Mouse (Mus musculus) liver, adult 2 months (tissue): ENCODE measurements around the gene Sipa1l2.

Experiments used
- CTCF ChIP-seq: fragments of 200-500 bp; IDR thresholded peaks from 2 replicates; pipeline ENCODE4 v1.5.1; 2011; ENCODE audit warnings: low read depth, low read length, control low read depth
- POLR2A ChIP-seq: fragments of 200-500 bp; IDR thresholded peaks from 2 replicates; pipeline ENCODE4 v1.6.1; 2011; ENCODE audit warnings: low read length, control low read depth; ENCODE audit not compliant: insufficient read depth; ENCODE audit errors: extremely low read depth

DNA sequence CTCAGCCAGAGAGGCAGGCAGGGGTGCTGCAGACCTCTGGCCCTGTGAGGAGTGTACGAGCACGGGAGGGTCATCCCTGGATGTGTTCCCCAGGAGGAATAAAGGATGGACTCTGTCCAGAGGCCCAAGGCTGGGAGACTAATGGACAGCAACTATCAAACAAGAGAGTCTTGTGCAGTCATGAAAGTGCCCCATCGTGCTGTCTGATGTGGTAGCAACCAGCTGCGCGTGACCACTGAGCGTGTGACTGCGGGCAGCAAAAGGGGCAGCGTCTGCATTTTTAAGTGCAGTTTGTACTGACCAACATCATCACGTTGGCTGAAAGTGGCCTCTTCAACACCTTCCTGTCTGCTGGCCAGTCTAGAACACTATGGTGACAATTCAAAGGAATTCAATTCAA is 23.7 kb downstream of the Sipa1l2 start:
- TF ChIP-seq CTCF: no peak
- TF ChIP-seq POLR2A: no peak
